Mouse (Mus musculus): ENCODE data around the gene Cdk20. TPM values are rescaled to one million over a fixed set of nuclear protein-coding genes. Genes with fewer than 3 reads are reported as not detected.

Cdk20 gene
- polyA plus RNA-seq, 2 experiments = 12.3 to 19.9 TPM

- 94% methylated on average over 1 of the region's 1 CpGs for WGBS
- Histone ChIP-seq H3K4me3 (replicated peaks; ENCODE audit: low read length) (no peak overlapping the region), H3K27ac (replicated peaks; ENCODE audit: low read depth, low read length) (no peak overlapping the region), H3K27me3 (ENCODE audit: control insufficient read depth, insufficient read depth, low read length) (no peaks in the 10 kb centered on the region), H3K4me2 (replicated peaks; ENCODE audit: low read depth, low read length, severe bottlenecking) (no peak overlapping the region), H3K9ac (ENCODE audit: low read depth, low read length, severe bottlenecking) (no peak overlapping the region), H3K9me3 (ENCODE audit: control insufficient read depth, low read length) (no peaks in the 10 kb centered on the region), H3K4me1 (ENCODE audit: control insufficient read depth, insufficient read depth, low read length) (0 out of 2 replicates have a peak, but pooled peaks cover 5% of the 10 kb centered on the region), H3K36me3 (ENCODE audit: control insufficient read depth, insufficient read depth, low read length) (no peaks in the 10 kb centered on the region)
- no peak for DNase-seq (ENCODE audit: low spot score)
- TF ChIP-seq POLR2A (IDR thresholded peaks at IDR 0.05; ENCODE audit: borderline replicate concordance, extremely low read depth, insufficient read depth, insufficient read length) = no peak
- no peak for ATAC-seq (ENCODE audit: low FRiP score, low read depth)
These were observed 34.0 kb upstream of the Cdk20 start for GRCm38 (mm10) chr13:64398065-64398464.

GRCm38 (mm10) chr13:64399906-64400305 is 32.2 kb upstream of the Cdk20 start:
- no peak for DNase-seq (ENCODE audit: low spot score)
- H3K4me1 ChIP-seq (ENCODE audit: control insufficient read depth, insufficient read depth, low read length) = 0 out of 2 replicates have a peak, but pooled peaks cover 5% of the 10 kb centered on the region
- no peak overlapping the region for H3K27ac ChIP-seq (replicated peaks; ENCODE audit: low read depth, low read length)
- ATAC-seq (ENCODE audit: low FRiP score, low read depth) = no peak
- H3K4me2 ChIP-seq (replicated peaks; ENCODE audit: low read depth, low read length, severe bottlenecking) = no peak overlapping the region
- no peak overlapping the region for H3K4me3 ChIP-seq (replicated peaks; ENCODE audit: low read length)
- no peak overlapping the region for H3K9ac ChIP-seq (ENCODE audit: low read depth, low read length, severe bottlenecking)
- WGBS = 90% methylated on average over 3 of the region's 3 CpGs
- no peak for TF ChIP-seq POLR2A (IDR thresholded peaks at IDR 0.05; ENCODE audit: borderline replicate concordance, extremely low read depth, insufficient read depth, insufficient read length)
- H3K9me3 ChIP-seq (ENCODE audit: control insufficient read depth, low read length) = no peaks in the 10 kb centered on the region
- no peaks in the 10 kb centered on the region for H3K36me3 ChIP-seq (ENCODE audit: control insufficient read depth, insufficient read depth, low read length)
- no peaks in the 10 kb centered on the region for H3K27me3 ChIP-seq (ENCODE audit: control insufficient read depth, insufficient read depth, low read length)

- no peak overlapping the region for H3K9ac ChIP-seq (ENCODE audit: low read depth, low read length, severe bottlenecking)
- no peak overlapping the region for H3K4me3 ChIP-seq (replicated peaks; ENCODE audit: low read length)
- H3K4me1 ChIP-seq (ENCODE audit: control insufficient read depth, insufficient read depth, low read length) = 0 out of 2 replicates have a peak, but pooled peaks cover 5% of the 10 kb centered on the region
- H3K4me2 ChIP-seq (replicated peaks; ENCODE audit: low read depth, low read length, severe bottlenecking) = no peak overlapping the region
- no peaks in the 10 kb centered on the region for H3K27me3 ChIP-seq (ENCODE audit: control insufficient read depth, insufficient read depth, low read length)
- H3K27ac ChIP-seq (replicated peaks; ENCODE audit: low read depth, low read length) = no peak overlapping the region; the same call in 1 of the 2 replicates
- peak; percentile 71 for ATAC-seq (ENCODE audit: low FRiP score, low read depth)
- no peaks in the 10 kb centered on the region for H3K36me3 ChIP-seq (ENCODE audit: control insufficient read depth, insufficient read depth, low read length)
- H3K9me3 ChIP-seq (ENCODE audit: control insufficient read depth, low read length) = no peaks in the 10 kb centered on the region
- TF ChIP-seq POLR2A (IDR thresholded peaks at IDR 0.05; ENCODE audit: borderline replicate concordance, extremely low read depth, insufficient read depth, insufficient read length) = no peak
- 30% methylated on average over 7 of the region's 7 CpGs for WGBS
- peak; percentile 49 for DNase-seq (ENCODE audit: low spot score)
These were observed 31.2 kb upstream of the Cdk20 start for GRCm38 (mm10) chr13:64400801-64401361.

GRCm38 (mm10) chr13:64402006-64402405 is 30.1 kb upstream of the Cdk20 start:
- 0 out of 2 replicates have a peak, but pooled peaks cover 5% of the 10 kb centered on the region for H3K4me1 ChIP-seq (ENCODE audit: control insufficient read depth, insufficient read depth, low read length)
- H3K27me3 ChIP-seq (ENCODE audit: control insufficient read depth, insufficient read depth, low read length) = no peaks in the 10 kb centered on the region
- no peak for DNase-seq (ENCODE audit: low spot score)
- H3K36me3 ChIP-seq (ENCODE audit: control insufficient read depth, insufficient read depth, low read length) = no peaks in the 10 kb centered on the region
- 46% methylated on average over 3 of the region's 3 CpGs for WGBS
- H3K4me3 ChIP-seq (replicated peaks; ENCODE audit: low read length) = no peak overlapping the region
- no peak overlapping the region for H3K4me2 ChIP-seq (replicated peaks; ENCODE audit: low read depth, low read length, severe bottlenecking)
- H3K9me3 ChIP-seq (ENCODE audit: control insufficient read depth, low read length) = no peaks in the 10 kb centered on the region
- no peak overlapping the region for H3K9ac ChIP-seq (ENCODE audit: low read depth, low read length, severe bottlenecking)
- TF ChIP-seq POLR2A (IDR thresholded peaks at IDR 0.05; ENCODE audit: borderline replicate concordance, extremely low read depth, insufficient read depth, insufficient read length) = no peak
- no peak overlapping the region for H3K27ac ChIP-seq (replicated peaks; ENCODE audit: low read depth, low read length)
- ATAC-seq (ENCODE audit: low FRiP score, low read depth) = no peak

GRCm38 (mm10) chr13:64402504-64402949 is 29.6 kb upstream of the Cdk20 start:
- WGBS = 85% methylated on average over 10 of the region's 10 CpGs
- no peak overlapping the region for H3K27ac ChIP-seq (replicated peaks; ENCODE audit: low read depth, low read length)
- ATAC-seq (ENCODE audit: low FRiP score, low read depth) (no peak), DNase-seq (ENCODE audit: low spot score) (no peak)
- TF ChIP-seq POLR2A (IDR thresholded peaks at IDR 0.05; ENCODE audit: borderline replicate concordance, extremely low read depth, insufficient read depth, insufficient read length) = no peak
- no peaks in the 10 kb centered on the region for H3K36me3 ChIP-seq (ENCODE audit: control insufficient read depth, insufficient read depth, low read length)
- H3K4me1 ChIP-seq (ENCODE audit: control insufficient read depth, insufficient read depth, low read length) = 0 out of 2 replicates have a peak, but pooled peaks cover 5% of the 10 kb centered on the region
- no peak overlapping the region for H3K4me2 ChIP-seq (replicated peaks; ENCODE audit: low read depth, low read length, severe bottlenecking)
- no peak overlapping the region for H3K9ac ChIP-seq (ENCODE audit: low read depth, low read length, severe bottlenecking)
- no peaks in the 10 kb centered on the region for H3K9me3 ChIP-seq (ENCODE audit: control insufficient read depth, low read length)
- no peak overlapping the region for H3K4me3 ChIP-seq (replicated peaks; ENCODE audit: low read length)
- no peaks in the 10 kb centered on the region for H3K27me3 ChIP-seq (ENCODE audit: control insufficient read depth, insufficient read depth, low read length)

Measured in limb, embryonic 14.5 days (tissue).